Mouse (Mus musculus) induced T-regulatory cell, adult 2 months (primary cell): ENCODE measurements around the gene Tcf7l1.

Experiments
- DNase-seq: peaks from one replicate; pipeline ENCODE4 v3.0.0-alpha.2; 2012; ENCODE audit warnings: low read depth

Tcf7l1 gene

DNA sequence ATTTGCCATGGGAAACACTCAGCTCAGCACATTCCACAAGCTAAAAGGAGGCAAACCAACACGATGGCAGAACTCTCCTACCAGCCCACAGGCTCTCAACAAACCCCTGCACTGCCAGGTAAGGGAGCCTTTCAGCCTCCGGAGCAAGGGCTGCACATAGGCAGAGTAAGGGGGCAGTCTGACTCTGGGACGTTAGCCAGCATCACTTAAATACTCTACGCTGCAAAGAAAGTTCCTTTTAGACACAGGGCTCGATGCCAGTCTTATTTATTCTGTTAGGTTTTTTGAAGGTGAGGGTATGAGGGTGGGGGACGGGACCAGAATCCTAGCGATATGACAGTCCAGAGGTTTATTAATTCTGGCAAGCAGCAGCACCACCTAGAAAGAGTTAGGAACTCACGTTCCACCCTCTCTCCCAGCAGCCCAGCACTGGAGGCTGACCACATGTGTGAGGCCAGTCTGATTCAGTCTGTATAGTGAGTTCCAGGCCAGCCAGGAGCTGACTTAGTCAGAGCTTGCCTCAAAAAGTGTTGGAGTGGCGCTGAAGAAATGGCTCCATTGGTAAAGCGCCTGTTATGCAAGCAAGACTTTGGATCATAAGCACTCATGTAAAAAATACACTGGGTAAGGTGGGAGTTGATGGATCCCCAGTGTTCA lies 44.8 kb downstream of the Tcf7l1 start:
- DNase-seq = no peak

GRCm38 (mm10) chr6:72743624-72744041 lies 45.4 kb downstream of the Tcf7l1 start:
- no peak for DNase-seq

DNA sequence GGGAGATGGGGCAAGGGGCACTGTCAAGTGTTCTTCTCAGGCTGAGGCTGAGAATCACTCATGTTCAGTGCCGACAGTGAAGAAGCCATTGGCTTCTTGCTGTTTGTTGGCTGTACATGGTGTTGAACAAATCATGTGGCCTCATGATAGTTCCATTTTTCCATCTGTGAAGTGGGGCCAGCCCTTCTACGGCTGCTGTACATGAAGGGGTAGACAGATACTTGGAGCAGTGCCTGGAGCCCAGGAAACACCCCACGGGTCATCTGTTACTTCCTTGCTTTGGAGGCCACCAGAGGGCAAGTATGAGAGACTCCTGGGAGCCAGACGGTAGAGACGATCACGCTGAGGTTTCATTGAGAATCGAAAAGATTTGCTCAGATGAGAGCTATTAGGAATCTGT lies 46.7 kb downstream of the Tcf7l1 start:
- DNase-seq = no peak

- DNase-seq = no peak
Measured at GRCm38 (mm10) chr6:72740596-72741421, 48.2 kb downstream of the Tcf7l1 start.

- DNase-seq = no peak
Measured at GRCm38 (mm10) chr6:72736872-72737271, 52.2 kb downstream of the Tcf7l1 start.

- no peak for DNase-seq
Measured at GRCm38 (mm10) chr6:72735206-72735605, 53.8 kb downstream of the Tcf7l1 start.

DNA sequence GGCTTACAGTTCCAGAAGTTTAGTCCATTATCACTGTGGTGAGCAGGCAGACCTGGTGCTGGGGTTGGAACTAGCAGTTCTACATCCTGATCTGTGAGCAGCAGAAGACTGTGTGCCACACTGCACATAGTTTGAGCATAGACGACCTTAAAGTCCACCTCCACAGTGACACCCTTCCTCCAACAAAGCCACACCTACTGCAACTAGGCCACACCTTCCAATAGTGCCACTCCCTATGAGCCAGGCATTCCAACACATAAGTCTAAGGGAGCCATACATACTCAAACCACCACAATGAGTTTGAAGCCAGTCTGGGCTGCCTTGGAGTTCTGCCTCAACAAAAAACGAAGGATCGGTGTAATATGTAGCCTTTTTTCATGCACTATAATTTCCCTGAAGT lies 55.7 kb downstream of the Tcf7l1 start:
- no peak for DNase-seq

- no peak for DNase-seq
Measured at GRCm38 (mm10) chr6:72732109-72732508, 56.9 kb downstream of the Tcf7l1 start.

DNA sequence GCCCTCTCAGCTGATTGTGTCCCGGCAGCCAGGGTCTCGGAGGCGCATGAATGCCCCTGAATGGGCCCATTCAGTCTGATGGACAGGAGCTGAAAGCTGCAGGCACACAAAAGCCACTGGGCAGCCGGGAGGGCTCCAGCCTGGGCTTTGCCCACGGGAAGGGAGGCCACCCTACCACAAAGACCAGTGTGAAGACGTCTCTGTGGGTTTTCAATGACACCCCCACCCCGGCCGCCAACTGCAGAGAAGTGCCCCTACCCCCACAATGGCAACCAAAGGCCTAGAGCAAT lies 58.5 kb downstream of the Tcf7l1 start:
- DNase-seq = no peak

GRCm38 (mm10) chr6:72729831-72730559 lies 59.1 kb downstream of the Tcf7l1 start:
- no peak for DNase-seq

DNA sequence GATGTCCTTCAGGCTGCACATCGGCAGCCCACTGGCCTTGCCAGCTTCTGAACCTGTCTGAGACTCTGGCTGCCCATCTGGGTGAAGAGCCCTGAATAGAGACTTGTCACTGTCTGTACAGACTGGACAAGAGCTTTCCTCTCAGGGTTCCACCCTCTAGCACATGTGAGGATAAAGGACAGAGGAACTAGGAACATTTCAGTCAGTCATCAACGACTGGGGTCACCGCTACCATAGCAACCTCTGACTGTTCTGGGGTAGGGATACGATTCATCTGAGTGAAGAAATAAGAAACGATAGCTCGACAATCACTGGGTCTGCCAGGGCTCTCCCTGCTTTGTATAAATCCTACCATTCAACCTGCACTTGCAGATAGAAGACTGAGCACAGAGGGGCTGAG lies 61.2 kb downstream of the Tcf7l1 start:
- no peak for DNase-seq

DNA sequence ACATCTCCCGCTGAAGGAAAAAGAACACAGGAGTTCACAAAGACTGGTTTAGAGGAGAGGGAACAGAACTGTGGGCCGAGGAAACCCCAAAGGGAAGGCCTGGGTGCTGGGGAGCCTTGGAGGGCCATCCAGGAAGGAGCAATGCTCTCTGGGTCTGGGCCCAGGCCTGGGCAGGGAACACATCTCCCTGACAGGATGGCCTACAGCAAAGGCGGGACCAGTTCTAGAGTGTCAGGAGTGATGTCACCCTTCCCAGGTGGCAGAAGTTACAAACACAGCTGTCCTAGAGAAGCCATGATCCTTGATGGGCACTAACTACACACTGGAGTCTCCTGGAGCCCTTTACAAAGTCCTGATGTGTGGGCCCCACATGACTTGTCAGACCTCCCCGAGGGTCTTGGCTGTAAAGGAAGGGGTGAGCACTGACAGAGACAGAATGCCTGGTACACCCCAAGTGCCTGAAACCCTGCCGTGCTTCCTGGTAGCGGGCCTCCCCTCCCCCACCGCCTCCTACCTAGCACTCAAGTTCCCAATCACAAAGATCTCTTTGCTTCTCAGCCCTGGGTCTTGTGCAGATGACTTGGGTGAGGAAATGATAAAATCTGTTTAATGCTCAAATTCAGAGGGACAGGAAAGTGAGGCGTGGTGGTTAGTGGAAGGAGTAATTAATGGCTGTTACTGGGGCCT lies 64.4 kb downstream of the Tcf7l1 start:
- peak; percentile 9 for DNase-seq

- no peak for DNase-seq
Measured at GRCm38 (mm10) chr6:72723731-72724385, 65.2 kb downstream of the Tcf7l1 start.

DNA sequence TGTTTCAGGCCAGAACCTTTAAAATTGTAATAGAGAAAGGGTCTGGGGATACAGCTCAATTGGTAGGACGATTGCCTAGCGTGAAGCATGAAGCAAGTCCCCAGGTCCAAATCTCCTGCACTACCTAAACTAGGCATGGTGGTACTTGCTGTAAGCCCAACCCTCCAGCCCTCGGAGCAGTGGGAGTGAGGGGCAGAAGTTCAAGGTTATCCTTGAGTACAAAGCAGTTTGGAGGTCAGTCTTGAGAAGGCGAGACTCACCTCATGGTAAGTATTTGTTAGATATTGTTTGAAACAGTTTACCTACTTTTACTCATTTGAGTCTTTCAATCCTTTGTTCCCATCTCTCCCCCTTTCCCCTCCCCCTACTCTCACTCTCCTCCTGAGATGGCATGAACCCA lies 65.9 kb downstream of the Tcf7l1 start:
- DNase-seq = no peak

GRCm38 (mm10) chr6:72720852-72721251 lies 68.2 kb downstream of the Tcf7l1 start:
- no peak for DNase-seq

DNA sequence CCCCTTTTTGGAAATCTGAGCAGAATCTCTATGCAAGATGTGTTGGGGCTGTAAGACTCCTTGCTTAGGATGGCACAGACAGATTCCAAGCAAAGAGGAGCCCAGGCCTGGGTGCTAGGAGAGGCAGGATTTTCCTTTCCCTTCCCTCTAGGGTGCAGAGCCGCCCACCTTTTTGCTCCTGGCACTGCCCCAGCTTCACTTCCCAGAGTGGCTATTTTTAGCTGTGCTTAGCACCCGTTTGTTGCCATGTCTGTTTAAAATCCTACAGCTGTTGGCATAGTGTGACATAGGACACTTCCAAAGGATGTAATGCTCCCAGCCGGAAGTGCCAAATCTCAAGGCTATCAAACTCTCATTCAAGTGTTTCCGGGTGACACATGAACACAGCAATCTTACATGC lies 74.3 kb downstream of the Tcf7l1 start:
- no peak for DNase-seq

- DNase-seq = no peak
Measured at GRCm38 (mm10) chr6:72714250-72714649, 74.8 kb downstream of the Tcf7l1 start.

GRCm38 (mm10) chr6:72711508-72712081 lies 77.5 kb downstream of the Tcf7l1 start:
- no peak for DNase-seq

GRCm38 (mm10) chr6:72710897-72711507 lies 78.1 kb downstream of the Tcf7l1 start:
- no peak for DNase-seq

GRCm38 (mm10) chr6:72699467-72700126 lies 89.5 kb downstream of the Tcf7l1 start:
- no peak for DNase-seq

GRCm38 (mm10) chr6:72698559-72698958 lies 90.5 kb downstream of the Tcf7l1 start:
- DNase-seq = no peak
